Mouse (Mus musculus) layer of hippocampus, adult 6 months (tissue): ENCODE data around the gene Ssty1. TPM values are rescaled to one million over a fixed set of nuclear protein-coding genes. Genes with fewer than 3 reads are reported as not detected.

Experiments
- long read RNA-seq, 2 experiments: library from polyadenylated mRNA; unstranded; transcript quantifications; one replicate each; pipeline ENCODE4 v2.0.0; 2019 to 2020
- polyA plus RNA-seq: library from polyadenylated mRNA; unstranded; fragments of <200 nt; fragmentation: Nextera tagmentation; gene quantifications from 2 replicates; pipeline ENCODE4 v1.2.3, GENCODE M21; 2021

Ssty1 gene
- not detected in 2 replicates for polyA plus RNA-seq
- long read RNA-seq, experiment 1, result 0 reads
- long read RNA-seq, experiment 2, result 0 reads

GRCm38 (mm10) chrY:18088816-18089215 is at the start of gene Ssty1:
Gene Ssty1, plus strand, starts transcription at chrY:18089116.

GRCm38 (mm10) chrY:18061712-18062111 is 27.2 kb upstream of the Ssty1 start, which contains the start of gene Gm21764:
Gene Gm21764, minus strand, starts transcription at chrY:18061812.

Other genes with a start within 250 kb of the Ssty1 start
- gene Gm21904, start 242.8 kb upstream of the Ssty1 start, polyA plus RNA-seq, result not detected in 2 replicates
- not detected in 2 replicates for gene Gm20772, start 214.4 kb upstream of the Ssty1 start, polyA plus RNA-seq
- gene Gm20831, start 214.4 kb upstream of the Ssty1 start, polyA plus RNA-seq, result not detected in 2 replicates
- not detected in 2 replicates for gene Srsy, start 151.8 kb upstream of the Ssty1 start, polyA plus RNA-seq
- not detected in 2 replicates for gene Gm21764, start 27.3 kb upstream of the Ssty1 start, polyA plus RNA-seq